Mouse (Mus musculus): Measurements from ENCODE around the gene Col4a4.

GRCm38 (mm10) chr1:82571758-82572157 is 14.9 kb downstream of the Col4a4 start:
- TF ChIP-seq CTCF (IDR thresholded peaks at IDR 0.05; ENCODE audit: insufficient read depth, low read length), result no peak
- TF ChIP-seq POLR2A (IDR thresholded peaks at IDR 0.05; ENCODE audit: borderline replicate concordance, extremely low read depth, low read depth, low read length), result no peak
